In the genomic region with DNA sequence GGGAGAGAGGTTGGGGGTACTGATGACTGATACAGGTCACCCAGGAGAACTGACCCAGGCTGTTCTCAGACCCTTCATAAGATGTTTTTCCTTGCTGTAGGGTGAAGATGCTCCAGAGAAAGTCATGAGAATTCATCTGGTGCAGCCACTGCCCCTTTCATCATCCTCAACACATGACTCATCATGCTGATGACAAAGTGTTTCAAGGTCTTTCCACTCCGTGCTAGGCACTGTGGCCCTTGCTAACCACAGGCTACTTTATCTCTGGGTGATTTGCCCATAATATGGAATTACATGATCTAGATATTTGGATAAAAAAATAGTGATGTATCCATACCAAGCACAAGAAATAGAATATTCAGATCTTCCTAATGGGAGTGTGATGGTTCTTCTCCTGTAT, we compare ENCODE assay signal across 18 mouse cellular contexts.
"Had no signal": no experiment of that assay in that cellular context is flagged by ENCODE, and none has a peak within 500 bp of the region (broad histone marks: within the 10 kb centered on the region; RNA-seq: fewer than 3 reads in every experiment).

No protein-coding gene starts in this region.

- H3K9ac ChIP-seq: lung, embryonic 15.5 days; midbrain, embryonic 12.5 days; neural tube, embryonic 13.5 days; neural tube, embryonic 15.5 days; stomach, embryonic 15.5 days had no signal

- H3K4me1 ChIP-seq: lung, embryonic 15.5 days; midbrain, embryonic 10.5 days; midbrain, embryonic 12.5 days; neural tube, embryonic 13.5 days; neural tube, embryonic 15.5 days; stomach, embryonic 15.5 days had no signal

- H3K27me3 ChIP-seq: lung, embryonic 15.5 days; midbrain, embryonic 12.5 days; neural tube, embryonic 13.5 days; neural tube, embryonic 15.5 days; stomach, embryonic 15.5 days had no signal

- ATAC-seq: lung, postnatal 0 days; midbrain, embryonic 16.5 days had no signal

- H3K4me3 ChIP-seq: lung, embryonic 15.5 days; midbrain, embryonic 10.5 days; midbrain, embryonic 12.5 days; myocyte; neural tube, embryonic 13.5 days; neural tube, embryonic 15.5 days; stomach, embryonic 15.5 days had no signal

- DNase-seq: lung, adult 18-20 months; lung, postnatal 14 days; lung, postnatal 4 days; midbrain, embryonic 14.5 days; right cerebral cortex, postnatal 14 days; thymus, adult 2 months; thymus, postnatal 25 days; thymus, postnatal 4 days had no signal

- H3K4me2 ChIP-seq: lung, embryonic 15.5 days; midbrain, embryonic 12.5 days; neural tube, embryonic 13.5 days; neural tube, embryonic 15.5 days; stomach, embryonic 15.5 days had no signal

- H3K36me3 ChIP-seq: lung, embryonic 15.5 days; midbrain, embryonic 10.5 days; midbrain, embryonic 12.5 days; neural tube, embryonic 13.5 days; neural tube, embryonic 15.5 days; stomach, embryonic 15.5 days had no signal

- H3K27ac ChIP-seq: lung, embryonic 15.5 days; midbrain, embryonic 10.5 days; midbrain, embryonic 12.5 days; neural tube, embryonic 13.5 days; neural tube, embryonic 15.5 days; stomach, embryonic 15.5 days; stomach, postnatal 0 days had no signal

- H3K9me3 ChIP-seq: stomach, embryonic 15.5 days had no signal
